Mouse (Mus musculus) olfactory bulb, adult 2 months (tissue): ENCODE results near the gene Sec24d. TPM values are rescaled to one million over a fixed set of nuclear protein-coding genes. Genes with fewer than 3 reads are reported as not detected.

ENCODE experiments used
- H3K27ac ChIP-seq: fragments of 200-500 bp; 2 replicates; pipeline ENCODE4 v1.5.1; 2012; ENCODE audit warnings: low read depth, low read length; ENCODE audit not compliant: insufficient read depth
- H3K4me1 ChIP-seq: fragments of 200-500 bp; 2 replicates; pipeline ENCODE4 v1.6.1; 2012; ENCODE audit warnings: low read length; ENCODE audit not compliant: control insufficient read depth, insufficient read depth
- H3K4me3 ChIP-seq: fragments of 200-500 bp; 2 replicates; pipeline ENCODE4 v1.5.1; 2012; ENCODE audit warnings: mild to moderate bottlenecking, low read depth, low read length, moderate library complexity; ENCODE audit not compliant: insufficient read depth
- CTCF ChIP-seq: fragments of 200-500 bp; IDR thresholded peaks from 2 replicates; pipeline ENCODE4 v1.5.1; 2012; ENCODE audit warnings: low read depth, mild to moderate bottlenecking, low read length, moderate library complexity; ENCODE audit not compliant: insufficient read depth
- POLR2A ChIP-seq: fragments of 200-500 bp; IDR thresholded peaks from 2 replicates; pipeline ENCODE4 v1.6.1; 2012; ENCODE audit warnings: mild to moderate bottlenecking, low read depth, low read length, moderate library complexity; ENCODE audit not compliant: insufficient read depth
- WGBS: fragments of 180-500 bp; shearing (Covaris S2); methylation state at CpG from one replicate; pipeline ENCODE4 v1.1.7; 2018; 5-methylcytosine and 5-hydroxymethylcytosine counted together
- polyA plus RNA-seq: library from polyadenylated mRNA; stranded (reverse); fragments of >200 nt; gene quantifications from 2 replicates; pipeline ENCODE4 v1.2.4, GENCODE M21; 2012; ENCODE audit warnings: low replicate concordance; ENCODE audit not compliant: missing spikeins, insufficient read depth, insufficient read length

Sec24d gene
- polyA plus RNA-seq, 1 experiment: not detected

DNA sequence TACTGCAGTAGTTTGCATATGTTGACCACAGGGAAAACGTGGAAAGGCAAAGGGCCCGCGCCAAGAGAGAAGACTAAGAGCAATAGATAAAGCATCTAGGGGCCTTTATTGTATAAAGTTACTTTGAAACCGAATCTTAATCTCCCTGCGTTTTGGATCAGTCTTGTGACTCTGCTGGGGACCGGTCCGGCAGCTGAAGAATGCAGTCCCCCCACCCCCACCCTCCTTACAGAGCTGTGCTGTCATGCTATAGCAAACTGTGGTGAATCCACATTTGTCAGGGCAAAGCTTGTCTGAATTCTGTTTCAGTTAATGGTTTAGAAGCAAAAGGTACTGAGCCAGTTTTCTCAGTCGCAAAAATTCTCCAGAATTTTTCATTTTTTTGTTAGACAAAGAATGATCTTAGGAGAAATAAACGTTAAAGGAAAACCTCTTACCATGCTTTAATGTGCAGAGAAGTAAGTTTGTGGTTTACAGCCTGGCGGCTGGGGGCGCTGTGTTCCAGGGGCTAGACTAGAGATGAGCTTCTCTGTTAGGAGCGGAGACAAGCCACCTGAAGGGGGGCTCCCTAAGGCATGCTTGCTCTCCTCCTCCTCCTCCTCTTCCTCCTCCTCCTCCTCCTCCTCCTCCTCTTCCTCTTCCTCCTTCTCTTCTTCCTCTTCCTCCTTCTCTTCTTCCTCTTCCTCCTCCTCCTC is 46.8 kb downstream of the Sec24d start:
- Histone ChIP-seq H3K4me3 (no peak overlapping the region), H3K4me1 (no peaks in the 10 kb centered on the region), H3K27ac (no peak overlapping the region)
- TF ChIP-seq POLR2A: no peak
- no peak for TF ChIP-seq CTCF
- WGBS: 47% methylated on average over 12 of the region's 12 CpGs

DNA sequence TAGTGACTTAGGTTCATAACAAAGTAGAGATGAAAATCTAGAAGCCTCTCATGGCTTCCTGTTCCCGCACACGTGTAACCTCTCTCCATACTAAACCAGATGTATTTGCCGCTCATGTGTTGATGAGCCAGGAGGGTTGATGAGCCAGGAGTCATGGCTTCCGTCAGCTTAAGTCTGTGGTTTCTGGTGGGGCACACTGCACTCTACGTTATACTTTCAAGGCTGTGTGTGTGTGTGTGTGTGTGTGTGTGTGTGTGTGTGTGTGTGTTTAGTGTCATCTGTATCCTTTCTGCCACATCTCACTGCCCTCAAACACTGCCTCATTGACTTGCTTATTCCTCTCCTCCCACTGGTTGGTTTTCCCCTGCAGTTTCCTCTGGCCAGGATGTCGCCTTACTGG is 48.8 kb downstream of the Sec24d start:
- Histone ChIP-seq H3K4me3 (no peak overlapping the region), H3K4me1 (no peaks in the 10 kb centered on the region), H3K27ac (no peak overlapping the region)
- TF ChIP-seq CTCF (no peak), POLR2A (no peak)
- WGBS: 85% methylated on average over 6 of the region's 6 CpGs

DNA sequence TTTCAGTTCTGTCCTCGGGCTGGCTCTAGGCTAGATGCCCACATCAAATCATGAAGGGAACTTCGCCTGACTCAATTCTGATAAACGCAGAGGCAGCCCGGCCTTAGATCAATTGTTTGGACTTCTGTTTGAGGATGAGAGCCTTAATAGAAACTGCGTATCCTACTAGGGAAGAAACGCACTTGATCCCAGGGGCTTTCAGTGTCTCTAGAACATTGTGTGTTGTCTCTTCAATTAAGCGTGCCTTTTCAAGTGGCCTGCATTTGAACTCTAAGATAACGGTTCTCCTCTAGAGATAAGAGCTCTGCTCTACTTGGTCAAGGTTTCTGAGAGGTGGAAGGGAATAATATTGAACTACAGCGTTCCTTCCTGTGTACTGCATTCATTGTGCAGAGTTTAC is 49.8 kb downstream of the Sec24d start:
- TF ChIP-seq CTCF: no peak
- no peak for TF ChIP-seq POLR2A
- H3K4me1 ChIP-seq: no peaks in the 10 kb centered on the region
- H3K4me3 ChIP-seq: no peak overlapping the region
- 92% methylated on average over 9 of the region's 9 CpGs for WGBS
- no peak overlapping the region for H3K27ac ChIP-seq

DNA sequence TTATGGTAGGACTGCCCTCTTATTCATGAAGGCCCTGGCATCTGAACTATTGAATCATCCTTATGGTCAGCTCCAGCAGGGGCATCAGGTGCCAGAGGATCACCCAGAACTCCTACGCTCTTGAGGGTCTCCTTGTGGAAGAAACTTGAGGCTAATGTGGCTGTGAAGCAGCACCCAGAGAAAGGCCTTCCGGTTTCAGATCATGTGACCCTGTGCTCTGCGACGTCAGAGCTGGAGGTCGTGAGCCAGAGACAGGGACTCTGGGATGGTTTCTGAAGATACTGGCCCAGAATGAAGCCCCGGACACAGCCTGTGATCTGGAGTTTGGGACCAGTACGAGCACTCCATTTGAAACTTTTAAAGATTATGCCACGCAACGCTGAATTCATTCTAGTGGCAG is 53.1 kb downstream of the Sec24d start:
- no peak overlapping the region for H3K27ac ChIP-seq
- no peaks in the 10 kb centered on the region for H3K4me1 ChIP-seq
- TF ChIP-seq POLR2A (no peak), CTCF (no peak)
- 78% methylated on average over 9 of the region's 9 CpGs for WGBS
- no peak overlapping the region for H3K4me3 ChIP-seq

DNA sequence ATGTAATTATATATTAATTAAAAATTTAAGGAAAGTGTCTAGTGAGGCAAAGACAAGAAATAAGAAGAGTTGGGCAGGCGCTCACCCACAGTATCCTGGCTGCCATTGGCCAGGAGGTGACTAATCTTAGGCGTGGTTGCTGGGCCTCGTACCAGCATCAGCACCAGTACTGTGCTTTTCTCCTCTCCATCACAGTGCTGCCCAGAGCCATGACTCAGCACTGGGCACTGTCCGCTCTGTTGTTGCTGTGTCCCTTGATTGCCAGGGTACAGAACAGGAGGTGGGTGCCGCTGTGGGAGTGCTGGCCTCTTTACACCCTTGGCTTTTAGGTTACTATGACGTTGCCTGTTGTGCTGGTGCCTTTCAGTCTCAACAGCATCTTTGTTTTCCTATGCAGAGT is 54.4 kb downstream of the Sec24d start:
- Histone ChIP-seq H3K27ac (no peak overlapping the region), H3K4me1 (no peaks in the 10 kb centered on the region), H3K4me3 (no peak overlapping the region)
- TF ChIP-seq POLR2A (no peak), CTCF (no peak)
- 60% methylated on average over 6 of the region's 6 CpGs for WGBS

DNA sequence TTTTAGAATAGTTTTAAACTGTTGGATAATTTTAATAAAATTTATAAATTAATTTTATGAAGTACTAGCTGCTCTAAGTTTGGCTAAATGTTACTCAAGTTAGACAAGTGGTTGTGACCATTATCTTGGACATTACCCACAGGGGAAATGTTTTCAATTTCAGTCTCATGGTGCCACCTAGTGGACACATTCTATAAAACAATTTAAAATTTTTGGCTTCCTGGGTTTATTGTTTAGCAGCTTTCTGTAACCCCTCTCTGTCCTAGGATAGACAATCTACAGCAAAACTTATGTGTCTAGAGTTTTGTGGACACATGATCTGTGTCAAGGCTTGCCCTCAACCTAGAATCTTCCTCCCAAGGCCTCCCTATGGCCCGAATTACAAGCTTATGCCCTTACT is 54.9 kb downstream of the Sec24d start:
- TF ChIP-seq CTCF (no peak), POLR2A (no peak)
- Histone ChIP-seq H3K4me3 (no peak overlapping the region), H3K27ac (no peak overlapping the region), H3K4me1 (no peaks in the 10 kb centered on the region)
- 29% methylated on average over 1 of the region's 1 CpGs for WGBS

DNA sequence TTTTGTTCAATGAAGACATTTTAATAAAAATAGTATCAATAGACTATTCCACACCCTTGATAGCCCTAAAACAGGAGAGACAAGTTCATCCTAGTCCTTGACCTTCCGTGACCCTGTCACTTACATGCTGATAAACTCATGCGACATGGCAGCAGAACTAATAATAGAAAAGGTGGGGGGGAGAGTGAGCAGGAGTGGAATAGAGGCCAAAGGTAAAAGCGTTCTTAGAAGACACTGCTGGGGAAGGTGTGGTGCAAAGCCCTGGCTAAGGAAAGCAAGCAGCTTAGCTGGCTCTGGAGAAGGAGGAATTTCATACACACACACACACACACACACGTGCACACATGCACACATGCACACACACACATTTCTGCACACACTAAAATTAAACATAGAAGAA is 57.1 kb downstream of the Sec24d start:
- 74% methylated on average over 4 of the region's 4 CpGs for WGBS
- no peak overlapping the region for H3K4me3 ChIP-seq
- no peak for TF ChIP-seq POLR2A
- TF ChIP-seq CTCF: no peak

DNA sequence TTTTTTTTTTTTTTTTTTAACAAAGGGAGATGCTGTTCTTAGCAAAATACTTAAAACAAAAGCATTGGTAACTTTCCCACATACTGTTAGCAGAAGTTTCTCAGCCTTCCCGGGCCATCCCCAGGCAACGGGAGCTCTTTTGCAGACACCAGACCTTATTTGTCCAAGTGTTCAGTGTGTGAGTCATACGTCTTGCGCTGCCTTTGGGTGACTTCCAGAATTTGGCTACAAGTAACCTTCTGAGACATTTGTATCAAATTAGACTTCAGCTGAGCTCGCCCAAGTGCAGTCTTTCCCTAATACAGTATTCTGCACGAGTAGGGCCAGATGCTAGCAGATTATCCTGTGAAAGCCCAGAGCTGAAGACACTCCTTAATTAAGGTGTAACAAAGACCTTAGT is 62.0 kb downstream of the Sec24d start:
- no peak for TF ChIP-seq POLR2A
- TF ChIP-seq CTCF: no peak
- Histone ChIP-seq H3K27ac (no peak overlapping the region), H3K4me3 (no peak overlapping the region), H3K4me1 (no peaks in the 10 kb centered on the region)
- WGBS: 12% methylated on average over 6 of the region's 6 CpGs

More for the DNA sequence above, 57.1 kb downstream of the Sec24d start:
- H3K4me1 ChIP-seq: no peaks in the 10 kb centered on the region
- no peak overlapping the region for H3K27ac ChIP-seq

DNA sequence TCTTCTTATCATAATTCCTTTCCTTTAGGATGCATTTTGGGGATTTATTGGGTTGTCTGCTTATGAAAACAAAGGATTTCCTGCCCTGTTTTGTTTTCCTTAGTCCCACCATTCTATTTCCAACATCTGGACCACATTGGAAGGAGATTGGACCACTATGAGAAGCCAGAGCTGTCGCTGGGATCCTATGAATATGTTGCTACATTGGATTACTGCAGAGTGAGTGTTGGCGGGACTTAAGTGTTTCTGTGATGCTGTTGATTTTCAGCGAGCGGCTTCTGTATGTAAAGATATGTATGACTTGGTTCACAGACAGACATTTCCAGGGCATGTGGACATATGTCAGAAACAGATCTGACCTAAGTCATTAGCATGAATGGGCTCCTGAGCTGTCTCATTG is 63.0 kb downstream of the Sec24d start:
- H3K27ac ChIP-seq: no peak overlapping the region
- TF ChIP-seq POLR2A: no peak
- no peaks in the 10 kb centered on the region for H3K4me1 ChIP-seq
- 93% methylated on average over 4 of the region's 4 CpGs for WGBS
- no peak overlapping the region for H3K4me3 ChIP-seq

DNA sequence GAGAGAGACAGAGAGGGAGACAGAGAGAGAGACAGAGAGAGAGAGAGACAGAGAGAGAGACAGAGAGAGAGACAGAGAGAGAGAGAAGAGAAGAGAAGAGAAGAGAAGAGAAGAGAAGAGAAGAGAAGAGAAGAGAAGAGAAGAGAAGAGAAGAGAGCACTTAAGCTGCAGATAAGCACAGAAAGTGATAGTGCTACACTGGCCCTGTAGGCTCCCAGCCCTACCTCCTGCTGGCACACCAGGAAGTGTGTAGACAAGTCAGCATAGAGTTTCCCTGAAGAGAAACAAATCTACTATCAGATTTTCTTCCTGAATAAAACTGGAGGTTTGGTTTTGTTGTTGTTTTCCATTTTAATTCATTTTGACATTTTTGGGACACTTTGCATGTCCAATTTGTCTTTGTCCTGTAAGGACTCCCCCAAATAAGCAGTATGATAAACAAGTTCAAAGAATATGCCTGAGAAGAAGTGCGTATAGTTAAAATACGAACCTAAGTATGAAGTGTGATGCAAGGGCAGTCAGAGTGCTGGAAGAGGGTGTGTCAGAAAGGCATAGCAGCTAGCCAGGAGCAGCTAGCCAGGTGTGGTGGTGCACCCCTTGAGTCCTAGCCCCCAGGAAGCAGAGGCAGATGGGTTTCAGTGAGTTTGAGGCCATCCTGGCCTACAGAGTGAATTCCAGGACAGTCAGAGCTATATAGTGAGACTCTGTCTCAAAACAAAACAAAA is 65.2 kb downstream of the Sec24d start:
- WGBS: 90% methylated on average over 2 of the region's 2 CpGs
- TF ChIP-seq CTCF: no peak
- no peak for TF ChIP-seq POLR2A
- H3K4me3 ChIP-seq: no peak overlapping the region
- H3K27ac ChIP-seq: no peak overlapping the region
- no peaks in the 10 kb centered on the region for H3K4me1 ChIP-seq
